Mouse (Mus musculus) lung, postnatal 0 days (tissue): ENCODE results near the gene Caly. TPM values are rescaled to one million over a fixed set of nuclear protein-coding genes. Genes with fewer than 3 reads are reported as not detected.
A peak's percentile ranks its signal among the peaks of the same experiment; 100 is the strongest.

Experiments
- ATAC-seq: fragments of 200-750 bp; cut with Nextera tagmentation; 2 replicates; pipeline ENCODE4 v1.8.0; 2017; ENCODE audit warnings: moderate library complexity
- DNase-seq: peaks from one replicate; pipeline ENCODE4 v3.0.0-alpha.2; 2016; ENCODE audit warnings: low spot score
- H3K27ac ChIP-seq: fragments of 300-500 bp; sonication (generic); 2 replicates; pipeline ENCODE4 v1.5.1; 2014; ENCODE audit warnings: antibody characterized with exemption, mild to moderate bottlenecking, low read length, mixed read lengths
- H3K27me3 ChIP-seq: fragments of 300-500 bp; sonication (generic); replicated peaks from 2 replicates; pipeline ENCODE4 v1.6.1; 2014; ENCODE audit warnings: low read length, mixed read lengths; ENCODE audit not compliant: insufficient read depth
- H3K36me3 ChIP-seq: fragments of 300-500 bp; sonication (generic); 2 replicates; pipeline ENCODE4 v1.6.1; 2014; ENCODE audit warnings: low read length, mixed read lengths; ENCODE audit not compliant: insufficient read depth
- H3K4me1 ChIP-seq: fragments of 300-500 bp; sonication (generic); 2 replicates; pipeline ENCODE4 v1.6.1; 2014; ENCODE audit warnings: antibody characterized with exemption, low read depth, low read length, mixed read lengths; ENCODE audit not compliant: insufficient read depth
- H3K4me2 ChIP-seq: fragments of 300-500 bp; sonication (generic); replicated peaks from 2 replicates; pipeline ENCODE4 v1.6.1; 2014; ENCODE audit warnings: low read depth, mild to moderate bottlenecking, low read length, moderate library complexity, mixed read lengths
- H3K4me3 ChIP-seq: fragments of 300-500 bp; sonication (generic); 2 replicates; pipeline ENCODE4 v1.5.1; 2014; ENCODE audit warnings: low read depth, low read length
- H3K9ac ChIP-seq: fragments of 300-500 bp; sonication (generic); replicated peaks from 2 replicates; pipeline ENCODE4 v1.6.1; 2014; ENCODE audit warnings: low read depth, mild to moderate bottlenecking
- H3K9me3 ChIP-seq: fragments of 300-500 bp; sonication (generic); 2 replicates; pipeline ENCODE4 v1.6.1; 2016; ENCODE audit warnings: low read length, mixed read lengths
- CTCF ChIP-seq: IDR thresholded peaks from 2 replicates; pipeline ENCODE4 v1.5.1; 2016; ENCODE audit warnings: antibody characterized with exemption, mild to moderate bottlenecking
- EP300 ChIP-seq: IDR thresholded peaks from 2 replicates; pipeline ENCODE4 v1.6.1; 2016; ENCODE audit warnings: antibody characterized with exemption, mild to moderate bottlenecking, control low read depth
- WGBS: fragments of 180-500 bp; shearing (Covaris S2); extraction: QIAGEN DNeasy Blood & Tissue Kit; methylation state at CpG from one replicate; pipeline ENCODE4 v1.1.7; 2014; 5-methylcytosine and 5-hydroxymethylcytosine counted together
- polyA plus RNA-seq: library from polyadenylated mRNA; unstranded; fragments of >200 nt; fragmentation: Nextera tagmentation; extraction: Ambion mirVana; gene quantifications from 2 replicates; pipeline ENCODE4 v1.2.1, GENCODE M21; 2015

Caly gene
- polyA plus RNA-seq, 1 experiment from 2014 or later, result 0.29 TPM

DNA sequence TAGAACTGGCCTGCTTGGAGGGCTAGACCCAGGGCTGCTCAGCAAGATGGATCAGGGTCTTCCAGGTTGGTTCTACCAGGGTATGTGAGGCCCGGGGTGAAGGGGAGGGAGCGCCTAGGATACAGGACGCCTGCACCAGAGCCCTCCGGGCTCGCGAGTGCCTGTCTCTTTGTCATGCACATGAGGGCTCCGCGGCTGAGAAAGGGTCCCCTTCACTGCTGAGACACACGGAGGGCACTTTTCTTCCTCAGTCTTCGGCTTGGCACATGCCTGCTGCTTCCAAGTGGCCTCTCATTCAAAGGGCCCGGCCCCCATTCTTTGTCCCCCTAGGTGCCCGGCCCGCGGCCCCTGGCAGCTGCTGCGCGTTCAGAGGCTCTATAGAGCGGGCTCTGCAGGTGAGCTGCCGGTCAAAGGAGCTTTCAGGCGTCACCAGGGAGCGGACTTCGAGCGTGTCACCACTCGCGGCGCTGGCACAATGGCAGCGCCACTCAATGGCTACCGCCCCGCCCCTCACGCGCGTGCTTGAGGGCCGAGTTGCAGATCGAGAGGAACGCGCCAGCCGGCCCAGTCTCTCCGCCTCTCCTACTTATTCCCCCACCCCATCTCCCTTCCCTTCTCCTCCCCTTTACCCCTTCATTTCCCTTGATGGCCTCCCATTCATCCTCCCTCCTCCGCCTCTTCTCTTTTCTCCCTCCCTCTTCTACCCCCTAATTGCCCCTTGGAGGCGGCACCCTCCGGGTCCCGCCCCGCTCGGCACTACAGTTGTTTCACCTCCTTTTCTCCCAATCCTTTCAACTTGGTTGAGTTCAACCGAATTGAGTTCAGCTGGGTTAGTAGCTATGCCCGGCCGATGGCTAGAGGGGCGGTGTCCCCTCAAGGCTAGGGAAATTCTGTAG is 21.2 kb downstream of the Caly start:
- Histone ChIP-seq H3K4me3 (peak overlapping the region; percentile 25; the same call in 1 of the 2 replicates), H3K36me3 (no peaks in the 10 kb centered on the region), H3K9ac (no peak overlapping the region), H3K4me1 (0 out of 2 replicates have a peak, but pooled peaks cover 8% of the 10 kb centered on the region), H3K27me3 (peaks cover 67% of the 10 kb centered on the region), H3K27ac (no peak overlapping the region), H3K9me3 (no peaks in the 10 kb centered on the region), H3K4me2 (peak overlapping the region; percentile 45)
- ATAC-seq, result peak; percentile 49
- peak; percentile 46 for DNase-seq
- 2% methylated on average over 45 of the region's 47 CpGs for whole genome bisulfite sequencing
- TF ChIP-seq CTCF, result 0 out of 2 replicates have a peak, but pooled peaks have one; percentile 2
- no peak for TF ChIP-seq EP300

GRCm38 (mm10) chr7:140059601-140060000 is 22.7 kb downstream of the Caly start:
- H3K9me3 ChIP-seq, result no peaks in the 10 kb centered on the region
- no peak overlapping the region for H3K4me2 ChIP-seq
- TF ChIP-seq CTCF (no peak), EP300 (no peak)
- H3K27ac ChIP-seq, result no peak overlapping the region
- WGBS, result 42% methylated on average over 4 of the region's 4 CpGs
- H3K9ac ChIP-seq, result no peak overlapping the region
- H3K4me3 ChIP-seq, result no peak overlapping the region
- no peaks in the 10 kb centered on the region for H3K36me3 ChIP-seq
- DNase-seq, result no peak
- ATAC-seq, result no peak
- peaks cover 72% of the 10 kb centered on the region for H3K27me3 ChIP-seq
- H3K4me1 ChIP-seq, result 0 out of 2 replicates have a peak, but pooled peaks cover 8% of the 10 kb centered on the region

DNA sequence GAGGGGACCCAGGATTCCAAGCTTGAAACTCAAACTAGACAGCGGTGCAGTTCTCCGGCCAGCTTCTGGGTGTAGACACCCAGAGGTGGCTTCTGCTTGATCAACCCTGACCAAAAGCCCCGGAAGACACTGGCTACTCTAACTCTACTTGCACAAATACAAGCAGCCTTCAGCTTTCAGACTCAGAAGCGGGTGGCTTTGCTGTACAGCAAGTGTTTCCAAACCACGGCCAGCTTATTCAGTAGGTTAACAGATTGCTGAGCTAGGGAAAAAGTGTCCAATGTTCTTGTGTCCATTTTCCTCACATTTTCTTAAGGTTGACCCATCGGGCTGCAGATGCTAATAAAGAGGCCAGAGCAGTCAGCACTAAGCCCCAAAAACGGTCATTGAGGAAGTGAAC is 23.8 kb downstream of the Caly start:
- H3K4me1 ChIP-seq, result 0 out of 2 replicates have a peak, but pooled peaks cover 8% of the 10 kb centered on the region
- H3K36me3 ChIP-seq, result no peaks in the 10 kb centered on the region
- no peak overlapping the region for H3K27ac ChIP-seq
- 26% methylated on average over 7 of the region's 7 CpGs for WGBS
- DNase-seq (no peak), ATAC-seq (no peak)
- peaks cover 67% of the 10 kb centered on the region for H3K27me3 ChIP-seq
- H3K9ac ChIP-seq, result no peak overlapping the region
- TF ChIP-seq EP300, result no peak
- TF ChIP-seq CTCF, result no peak
- peak overlapping the region; percentile 57 for H3K4me2 ChIP-seq
- no peaks in the 10 kb centered on the region for H3K9me3 ChIP-seq
- no peak overlapping the region for H3K4me3 ChIP-seq

DNA sequence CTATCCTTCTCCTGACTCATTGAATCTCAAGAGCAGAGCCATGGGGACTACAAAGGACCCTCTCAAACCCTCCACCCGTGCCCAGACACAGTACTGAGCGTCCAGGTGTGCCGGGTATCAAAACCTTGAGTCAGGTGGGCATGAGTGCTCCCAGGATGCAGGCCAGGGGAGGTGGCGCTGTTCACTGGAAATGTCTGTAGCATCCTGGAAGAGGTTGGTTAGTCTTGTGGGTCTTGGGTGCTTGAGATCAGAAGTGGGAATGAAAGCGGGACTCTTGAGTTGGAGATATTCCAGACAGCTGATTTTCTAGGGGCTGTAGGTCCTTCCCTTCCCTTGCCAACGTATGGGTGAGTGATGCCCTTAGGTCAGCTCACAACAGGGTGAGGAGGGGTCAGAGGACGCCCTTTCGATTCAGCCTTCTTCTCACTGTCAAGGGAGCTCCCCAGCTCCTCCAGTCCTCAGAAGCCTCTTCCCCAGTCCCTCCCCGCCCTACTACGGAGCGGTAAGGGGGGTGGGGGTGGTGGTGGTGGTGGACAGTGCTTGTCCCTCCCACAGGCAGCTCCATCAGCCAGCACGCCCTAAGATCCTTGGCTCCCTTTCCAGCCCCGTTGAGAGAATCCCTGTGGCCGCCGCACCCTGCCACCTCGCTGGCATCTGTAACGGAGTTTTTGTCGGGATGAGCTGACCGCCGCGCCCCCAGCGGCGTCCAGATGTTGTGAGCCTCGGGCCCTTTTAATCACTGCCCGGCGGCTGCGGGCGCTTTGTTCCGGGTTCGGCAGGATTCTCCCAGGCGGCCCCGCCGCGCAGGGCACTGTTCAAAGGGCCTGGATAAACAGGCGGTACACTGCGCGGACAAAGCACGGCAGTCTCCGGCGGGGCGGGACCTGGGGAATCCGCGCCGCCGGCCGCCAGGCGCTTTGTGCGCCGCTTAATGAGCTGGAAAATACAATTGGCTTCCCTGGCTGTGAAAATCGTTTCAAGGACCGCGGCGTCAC is 24.6 kb downstream of the Caly start:
- Histone ChIP-seq H3K36me3 (no peaks in the 10 kb centered on the region), H3K27me3 (peaks cover 64% of the 10 kb centered on the region), H3K9ac (no peak overlapping the region), H3K4me2 (peak overlapping the region; percentile 57), H3K4me3 (peak overlapping the region; percentile 29), H3K4me1 (0 out of 2 replicates have a peak, but pooled peaks cover 8% of the 10 kb centered on the region), H3K27ac (no peak overlapping the region), H3K9me3 (no peaks in the 10 kb centered on the region)
- TF ChIP-seq CTCF (peak; percentile 20; the same call in 1 of the 2 replicates), EP300 (no peak)
- peak; percentile 25 for DNase-seq
- ATAC-seq, result peak; percentile 46; the same call in 1 of the 2 replicates
- 3% methylated on average over 52 of the region's 53 CpGs for WGBS

- Histone ChIP-seq H3K4me3 (no peak overlapping the region), H3K36me3 (no peaks in the 10 kb centered on the region), H3K9me3 (no peaks in the 10 kb centered on the region), H3K27ac (no peak overlapping the region), H3K4me2 (no peak overlapping the region), H3K4me1 (0 out of 2 replicates have a peak, but pooled peaks cover 6% of the 10 kb centered on the region), H3K27me3 (peaks cover 53% of the 10 kb centered on the region), H3K9ac (no peak overlapping the region)
- TF ChIP-seq CTCF (no peak), EP300 (no peak)
- DNase-seq, result no peak
- ATAC-seq, result no peak
- WGBS, result 71% methylated on average over 4 of the region's 4 CpGs
These were observed 28.2 kb downstream of the Caly start for GRCm38 (mm10) chr7:140054124-140054523.
